Mouse (Mus musculus) adrenal gland, adult 8-10 months (tissue): ENCODE measurements around the gene F12. TPM values are rescaled to one million over a fixed set of nuclear protein-coding genes. Genes with fewer than 3 reads are reported as not detected.

Experiments used
- DNase-seq: peaks from one replicate; pipeline ENCODE4 v3.0.0; 2022
- microRNA-seq, 2 experiments: library from miRNA; unstranded; fragments of <30 nt; microRNA quantifications; one replicate each; pipeline ENCODE4 v1.2.0; 2022
- total RNA-seq, 4 experiments: library from RNA; stranded (reverse); gene quantifications; 2 replicates each; pipeline ENCODE4 v1.2.4; 2022

F12 gene
- total RNA-seq, 4 experiments from 2014 or later, result 0.17 to 0.71 (median 0.43) TPM; not detected in 1

DNA sequence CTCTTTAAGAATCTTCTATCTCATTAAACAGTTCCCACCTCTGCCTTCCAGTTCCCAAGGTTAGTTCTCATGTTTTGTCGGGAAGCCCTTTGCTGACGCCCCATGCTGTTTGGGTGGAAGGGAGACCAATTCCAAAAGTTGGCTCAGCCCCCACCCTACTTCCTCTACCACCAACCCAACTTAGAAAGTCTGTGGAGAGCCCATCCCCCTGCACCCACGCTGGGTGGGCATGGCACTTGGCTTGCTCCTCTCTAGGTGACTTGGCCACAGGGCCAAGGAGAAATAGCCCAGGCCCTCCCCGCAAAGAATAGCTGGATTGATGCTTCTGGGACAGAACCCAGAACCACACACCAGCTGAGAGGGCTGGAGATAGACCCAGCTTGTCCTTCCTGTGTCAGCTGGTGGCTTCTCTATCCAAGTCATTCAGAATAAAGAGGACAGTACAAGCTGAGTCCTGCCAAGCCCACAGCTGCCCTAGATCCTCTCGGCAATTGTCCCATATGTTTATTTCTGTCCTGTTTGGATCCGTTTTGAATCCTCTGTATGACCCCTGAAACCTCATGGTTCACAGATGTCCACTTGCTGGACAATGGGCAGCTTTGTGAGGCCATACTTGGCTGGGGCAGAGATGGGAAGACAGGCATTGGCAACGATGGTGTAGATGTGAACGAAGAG, 55.4 kb downstream of the F12 start:
- DNase-seq, result no peak

DNA sequence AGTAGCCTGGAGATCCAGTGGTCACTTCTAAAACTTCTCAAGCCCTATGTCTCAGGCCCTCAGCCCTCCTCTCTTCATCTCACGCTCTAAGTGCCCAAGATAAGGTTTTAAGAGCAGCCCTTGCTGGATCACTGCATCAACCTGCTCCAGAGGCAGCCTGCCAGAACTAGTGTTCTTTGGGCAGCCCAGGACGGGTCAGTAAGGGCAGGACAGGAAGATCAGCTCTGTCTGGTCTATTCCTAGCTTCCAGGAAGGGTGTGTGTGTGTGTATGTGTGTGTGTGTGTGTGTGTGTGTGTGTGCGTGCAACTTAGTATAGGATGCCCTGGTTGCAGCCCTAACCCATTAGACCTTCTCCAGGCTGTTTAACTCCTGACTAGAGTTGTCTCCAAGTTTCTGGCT, 56.4 kb downstream of the F12 start:
- DNase-seq, result no peak

DNA sequence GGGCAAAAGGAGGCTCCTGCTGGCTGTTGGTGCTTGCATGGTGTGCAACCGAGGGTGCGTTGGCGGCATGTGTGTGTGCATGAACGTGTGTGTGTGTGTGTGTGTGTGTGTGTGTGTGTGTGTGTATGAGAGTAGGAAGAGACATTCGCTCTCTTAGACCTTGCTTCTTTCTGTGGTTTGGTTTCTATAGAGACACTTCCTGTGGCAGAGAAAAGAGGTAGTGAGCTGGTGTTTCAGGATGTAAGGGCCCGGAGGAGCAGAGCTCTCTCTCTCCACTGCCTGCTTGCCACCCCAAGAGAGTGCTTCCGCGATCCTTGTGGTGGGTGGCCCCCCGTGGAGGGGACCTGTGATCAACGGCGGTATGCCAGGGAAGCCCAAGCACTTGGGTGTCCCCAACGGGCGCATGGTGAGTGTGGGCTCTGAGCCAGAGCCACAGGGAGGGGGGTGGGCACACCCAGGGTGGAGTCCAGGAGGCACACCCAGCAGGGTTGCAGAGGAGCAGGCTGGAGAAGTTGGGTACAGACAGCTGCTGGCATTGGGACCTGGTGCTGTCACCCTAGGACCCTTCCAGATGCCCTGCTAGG, 57.0 kb downstream of the F12 start, which contains the start of gene Rgs14:
Gene Rgs14 (plus strand): TSS at position 202 of the 584 bp plus-strand sequence.
- DNase-seq, result no peak

DNA sequence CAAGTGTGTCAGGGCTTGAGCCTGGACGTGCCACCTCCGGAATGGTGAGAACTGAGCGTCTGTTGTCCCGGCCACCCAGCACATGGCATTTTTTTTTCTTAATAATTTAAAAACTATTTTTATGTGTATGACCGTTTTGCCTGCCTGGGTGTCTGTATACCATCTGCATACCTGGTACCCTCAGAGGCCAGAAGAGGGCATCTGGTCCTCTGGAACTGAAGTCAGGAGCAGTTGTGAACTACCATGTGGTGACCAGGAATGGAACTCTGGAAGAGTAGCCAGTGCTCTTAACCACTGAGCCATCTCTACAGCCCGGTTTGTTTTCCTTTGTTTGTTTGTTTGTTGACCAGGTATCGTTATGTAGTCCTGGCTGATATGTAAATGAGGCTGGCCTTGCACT, 58.2 kb downstream of the F12 start:
- DNase-seq, result no peak

Small RNA genes within 50 kb of the gene (microRNA-seq; reads per million reads assigned to microRNA genes)
- gene Mir6943, result 1.0 to 1.2 reads per million in 2 experiments

Other genes starting within 250 kb of the F12 start
- gene Nsd1, start 217.0 kb downstream of the F12 start, total RNA-seq, result 100 to 1,000 TPM in 2 of 4 experiments, 10 to 100 TPM in 2; 84.9 to 139 (median 113) TPM
- 100 to 1,000 TPM; 146 to 172 (median 162) TPM for gene Prelid1, start 106.3 kb downstream of the F12 start, total RNA-seq
- gene Rab24, start 104.8 kb downstream of the F12 start, total RNA-seq, result 100 to 1,000 TPM in 1 of 4 experiments, 10 to 100 TPM in 3; 62.0 to 102 (median 88.6) TPM
- gene Mxd3, start 97.0 kb downstream of the F12 start, total RNA-seq, result 1 to 10 TPM in 2 of 4 experiments, under 1 TPM in 2; 0.30 to 1.9 (median 1.1) TPM
- 100 to 1,000 TPM; 112 to 127 (median 118) TPM for gene Lman2, start 64.0 kb downstream of the F12 start, total RNA-seq
- gene Rgs14, start 57.1 kb downstream of the F12 start, total RNA-seq, result 1 to 10 TPM in 1 of 4 experiments, under 1 TPM in 3; 0.45 to 1.8 (median 0.88) TPM
- gene Slc34a1, start 28.6 kb downstream of the F12 start, total RNA-seq, result not detected
- gene Pfn3, start 11.6 kb downstream of the F12 start, total RNA-seq, result not detected
- gene Grk6, start 18.3 kb upstream of the F12 start, total RNA-seq, result 10 to 100 TPM; 36.0 to 55.3 (median 48.6) TPM
- gene Prr7, start 37.5 kb upstream of the F12 start, total RNA-seq, result 1 to 10 TPM; 2.3 to 4.3 (median 3.7) TPM
- 10 to 100 TPM; 13.6 to 33.8 (median 24.0) TPM for gene Dbn1, start 61.3 kb upstream of the F12 start, total RNA-seq
- gene Pdlim7, start 86.9 kb upstream of the F12 start, total RNA-seq, result 10 to 100 TPM; 10.9 to 23.8 (median 18.3) TPM
- gene Dok3, start 102.5 kb upstream of the F12 start, total RNA-seq, result 1 to 10 TPM; 4.0 to 7.2 (median 4.7) TPM
- gene Ddx41, start 109.9 kb upstream of the F12 start, total RNA-seq, result 10 to 100 TPM; 47.0 to 58.7 (median 52.7) TPM
- 100 to 1,000 TPM in 1 of 4 experiments, 10 to 100 TPM in 3; 47.1 to 102 (median 72.8) TPM for gene Fam193b, start 144.3 kb upstream of the F12 start, total RNA-seq
- gene Tmed9, start 146.9 kb upstream of the F12 start, total RNA-seq, result 100 to 1,000 TPM; 177 to 220 (median 189) TPM
- gene B4galt7, start 173.1 kb upstream of the F12 start, total RNA-seq, result 10 to 100 TPM; 14.9 to 18.5 (median 16.5) TPM
- gene Caml, start 196.2 kb upstream of the F12 start, total RNA-seq, result 10 to 100 TPM; 30.2 to 44.0 (median 35.5) TPM
- gene Ddx46, start 208.2 kb upstream of the F12 start, total RNA-seq, result 10 to 100 TPM; 29.1 to 58.6 (median 48.5) TPM